Mouse (Mus musculus) lung, adult 2 months (tissue): ENCODE data around the gene Olfr1393.

Experiments used
- CTCF ChIP-seq: fragments of 200-500 bp; IDR thresholded peaks from 2 replicates; pipeline ENCODE4 v1.5.1; 2011; ENCODE audit warnings: mild to moderate bottlenecking, low read length, control low read depth; ENCODE audit not compliant: insufficient read depth
- POLR2A ChIP-seq: fragments of 200-500 bp; IDR thresholded peaks from 2 replicates; pipeline ENCODE4 v1.6.1; 2011; ENCODE audit warnings: low read depth, mild to moderate bottlenecking, control low read depth, low read length, borderline replicate concordance; ENCODE audit errors: extremely low read depth

DNA sequence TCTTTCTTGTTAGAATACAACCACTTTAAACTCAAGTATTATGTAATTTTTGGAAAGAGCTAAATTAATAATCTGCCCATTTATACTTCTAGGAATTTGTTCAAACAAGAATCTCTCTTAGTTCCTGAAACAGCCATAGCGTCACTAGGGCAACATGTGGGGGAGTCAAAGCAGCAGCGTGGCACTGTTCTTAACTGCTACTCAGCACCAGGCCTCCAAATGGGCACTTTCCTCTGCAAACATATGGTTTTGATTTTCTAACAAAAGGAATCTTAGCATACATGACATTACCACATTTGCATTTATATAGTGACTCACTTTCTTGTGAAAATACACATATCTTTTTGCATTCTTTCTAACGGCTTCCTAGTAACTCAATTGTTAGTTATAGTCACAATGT, 45.3 kb upstream of the Olfr1393 start:
- TF ChIP-seq CTCF (no peak), POLR2A (no peak)
